Mouse (Mus musculus) CD4-positive helper T cell, adult 2 months (primary cell): ENCODE measurements around the gene Tut1.

Source experiments
- DNase-seq: peaks from one replicate; pipeline ENCODE4 v3.0.0-alpha.2; 2012; ENCODE audit warnings: low read depth, missing footprints, low spot score

The Tut1 gene

GRCm38 (mm10) chr19:8982303-8983149 is 28.9 kb downstream of the Tut1 start:
- no peak for DNase-seq

- peak; percentile 33 for DNase-seq
Measured at GRCm38 (mm10) chr19:8983150-8983650, 29.6 kb downstream of the Tut1 start.

GRCm38 (mm10) chr19:8984255-8984868 is 30.7 kb downstream of the Tut1 start:
- DNase-seq: peak; percentile 99

GRCm38 (mm10) chr19:8985891-8986290 is 32.2 kb downstream of the Tut1 start:
- DNase-seq: no peak

GRCm38 (mm10) chr19:8987816-8988215 is 34.2 kb downstream of the Tut1 start:
- no peak for DNase-seq

GRCm38 (mm10) chr19:8988346-8989065 is 34.9 kb downstream of the Tut1 start:
- DNase-seq: no peak

GRCm38 (mm10) chr19:8989066-8989566 is 35.5 kb downstream of the Tut1 start, which contains the start of gene Ahnak:
Gene Ahnak, plus strand, starts transcription at chr19:8989284.
- DNase-seq: peak; percentile 77

- DNase-seq: peak; percentile 77
Measured at GRCm38 (mm10) chr19:8989567-8990431, 36.2 kb downstream of the Tut1 start.

- peak; percentile 80 for DNase-seq
Measured at GRCm38 (mm10) chr19:8990432-8991102, 36.9 kb downstream of the Tut1 start.

GRCm38 (mm10) chr19:8991245-8991870 is 37.7 kb downstream of the Tut1 start:
- DNase-seq: peak; percentile 31

- DNase-seq: peak; percentile 29
Measured at GRCm38 (mm10) chr19:8991871-8992735, 38.5 kb downstream of the Tut1 start.

GRCm38 (mm10) chr19:8992769-8993624 is 39.4 kb downstream of the Tut1 start:
- DNase-seq: peak; percentile 81

- DNase-seq: no peak
Measured at GRCm38 (mm10) chr19:8993625-8993912, 39.9 kb downstream of the Tut1 start.

- DNase-seq: peak; percentile 34
Measured at GRCm38 (mm10) chr19:8994813-8995607, 41.4 kb downstream of the Tut1 start.

- DNase-seq: peak; percentile 20
Measured at GRCm38 (mm10) chr19:8996601-8997000, 43.0 kb downstream of the Tut1 start.

GRCm38 (mm10) chr19:8997546-8997945 is 43.9 kb downstream of the Tut1 start:
- DNase-seq: peak; percentile 91

GRCm38 (mm10) chr19:8998546-8998945 is 44.9 kb downstream of the Tut1 start:
- peak; percentile 63 for DNase-seq
